Mouse (Mus musculus): Measurements from ENCODE around the gene Fbxo42. TPM values are rescaled to one million over a fixed set of nuclear protein-coding genes. Genes with fewer than 3 reads are reported as not detected.

The Fbxo42 gene
- polyA plus RNA-seq, 1 experiment from 2014 or later = 14.2 TPM

GRCm38 (mm10) chr4:141157485-141157884, 9.8 kb downstream of the Fbxo42 start:
- Histone ChIP-seq H3K4me3 (replicated peaks) (no peak overlapping the region), H3K36me3 (peaks cover 9% of the 10 kb centered on the region; the same call in 1 of the 2 replicates), H3K4me1 (replicated peaks) (peaks cover 92% of the 10 kb centered on the region), H3K4me2 (no peak overlapping the region), H3K27me3 (no peaks in the 10 kb centered on the region), H3K9ac (peak overlapping the region; percentile 47), H3K9me3 (replicated peaks) (no peaks in the 10 kb centered on the region), H3K27ac (peak overlapping the region; percentile 91)
- DNase-seq (no peak), ATAC-seq (ENCODE audit: low read depth) (no peak)
- 71% methylated on average over 4 of the region's 4 CpGs for WGBS (ENCODE audit: insufficient replicate concordance)

- Histone ChIP-seq H3K36me3 (0 out of 2 replicates have a peak, but pooled peaks cover 5% of the 10 kb centered on the region), H3K9ac (peak overlapping the region; percentile 58), H3K4me1 (replicated peaks) (peaks cover 97% of the 10 kb centered on the region), H3K4me2 (peak overlapping the region; percentile 55), H3K9me3 (replicated peaks) (no peaks in the 10 kb centered on the region), H3K4me3 (replicated peaks) (peak overlapping the region; percentile 23; the same call in 1 of the 2 replicates), H3K27me3 (no peaks in the 10 kb centered on the region), H3K27ac (peak overlapping the region; percentile 91)
- ATAC-seq (ENCODE audit: low read depth) (no peak), DNase-seq (no peak)
- whole genome bisulfite sequencing (ENCODE audit: insufficient replicate concordance) = 71% methylated on average over 2 of the region's 2 CpGs
Observed at GRCm38 (mm10) chr4:141158609-141159008, 10.9 kb downstream of the Fbxo42 start.

- no peak for ATAC-seq (ENCODE audit: low read depth)
- 0 out of 2 replicates have a peak, but pooled peaks cover 5% of the 10 kb centered on the region for H3K36me3 ChIP-seq
- WGBS (ENCODE audit: insufficient replicate concordance) = 24% methylated on average over 11 of the region's 11 CpGs
- peak overlapping the region; percentile 58 for H3K9ac ChIP-seq
- peak overlapping the region; percentile 55 for H3K4me2 ChIP-seq
- H3K4me3 ChIP-seq (replicated peaks) = peak overlapping the region; percentile 23; the same call in 1 of the 2 replicates
- no peak for DNase-seq
- H3K27me3 ChIP-seq = no peaks in the 10 kb centered on the region
- no peaks in the 10 kb centered on the region for H3K9me3 ChIP-seq (replicated peaks)
- H3K4me1 ChIP-seq (replicated peaks) = peaks cover 97% of the 10 kb centered on the region
- peak overlapping the region; percentile 91 for H3K27ac ChIP-seq
Observed at GRCm38 (mm10) chr4:141159093-141159492, 11.4 kb downstream of the Fbxo42 start.

- Histone ChIP-seq H3K27ac (peak overlapping the region; percentile 91), H3K4me2 (peak overlapping the region; percentile 55), H3K4me1 (replicated peaks) (peaks cover 96% of the 10 kb centered on the region), H3K9me3 (replicated peaks) (no peaks in the 10 kb centered on the region), H3K27me3 (no peaks in the 10 kb centered on the region), H3K9ac (peak overlapping the region; percentile 58; the same call in 1 of the 2 replicates), H3K36me3 (peaks cover 10% of the 10 kb centered on the region), H3K4me3 (replicated peaks) (no peak overlapping the region)
- no peak for DNase-seq
- ATAC-seq (ENCODE audit: low read depth) = no peak
- 42% methylated on average over 5 of the region's 5 CpGs for WGBS (ENCODE audit: insufficient replicate concordance)
Observed at GRCm38 (mm10) chr4:141159666-141160065, 12.0 kb downstream of the Fbxo42 start.

- DNase-seq (no peak), ATAC-seq (ENCODE audit: low read depth) (no peak)
- Histone ChIP-seq H3K4me2 (0 out of 2 replicates have a peak overlapping the region, but pooled peaks have one; percentile 60), H3K36me3 (peaks cover 13% of the 10 kb centered on the region), H3K27ac (peak overlapping the region; percentile 91), H3K9me3 (replicated peaks) (no peaks in the 10 kb centered on the region), H3K4me3 (replicated peaks) (no peak overlapping the region), H3K27me3 (no peaks in the 10 kb centered on the region), H3K4me1 (replicated peaks) (peaks cover 94% of the 10 kb centered on the region), H3K9ac (peak overlapping the region; percentile 61)
- WGBS (ENCODE audit: insufficient replicate concordance) = 78% methylated on average over 4 of the region's 4 CpGs
Observed at GRCm38 (mm10) chr4:141160193-141160592, 12.5 kb downstream of the Fbxo42 start.

- peak; percentile 91 for ATAC-seq (ENCODE audit: low read depth)
- peak overlapping the region; percentile 91 for H3K27ac ChIP-seq
- H3K4me1 ChIP-seq (replicated peaks) = peaks cover 90% of the 10 kb centered on the region
- peak overlapping the region; percentile 60 for H3K4me2 ChIP-seq
- H3K9ac ChIP-seq = peak overlapping the region; percentile 61
- peak; percentile 53 for DNase-seq
- H3K27me3 ChIP-seq = no peaks in the 10 kb centered on the region
- H3K9me3 ChIP-seq (replicated peaks) = no peaks in the 10 kb centered on the region
- 26% methylated on average over 6 of the region's 6 CpGs for WGBS (ENCODE audit: insufficient replicate concordance)
- peak overlapping the region; percentile 18 for H3K4me3 ChIP-seq (replicated peaks)
- H3K36me3 ChIP-seq = peaks cover 12% of the 10 kb centered on the region
Observed at GRCm38 (mm10) chr4:141161699-141162208, 14.0 kb downstream of the Fbxo42 start.

GRCm38 (mm10) chr4:141163729-141164128, 16.0 kb downstream of the Fbxo42 start:
- Histone ChIP-seq H3K36me3 (peaks cover 22% of the 10 kb centered on the region), H3K9me3 (replicated peaks) (no peaks in the 10 kb centered on the region), H3K9ac (no peak overlapping the region), H3K4me2 (no peak overlapping the region), H3K27ac (0 out of 2 replicates have a peak overlapping the region, but pooled peaks have one; percentile 91), H3K4me1 (replicated peaks) (peaks cover 70% of the 10 kb centered on the region), H3K4me3 (replicated peaks) (no peak overlapping the region), H3K27me3 (no peaks in the 10 kb centered on the region)
- 87% methylated on average over 5 of the region's 5 CpGs for WGBS (ENCODE audit: insufficient replicate concordance)
- DNase-seq (no peak), ATAC-seq (ENCODE audit: low read depth) (no peak)

- Histone ChIP-seq H3K27ac (peak overlapping the region; percentile 37), H3K9me3 (replicated peaks) (no peaks in the 10 kb centered on the region), H3K27me3 (no peaks in the 10 kb centered on the region), H3K9ac (no peak overlapping the region), H3K36me3 (peaks cover 43% of the 10 kb centered on the region), H3K4me3 (replicated peaks) (no peak overlapping the region), H3K4me2 (no peak overlapping the region), H3K4me1 (replicated peaks) (peaks cover 49% of the 10 kb centered on the region)
- DNase-seq (no peak), ATAC-seq (ENCODE audit: low read depth) (no peak)
- 74% methylated on average over 8 of the region's 8 CpGs for WGBS (ENCODE audit: insufficient replicate concordance)
Observed at GRCm38 (mm10) chr4:141165744-141166292, 18.1 kb downstream of the Fbxo42 start.

GRCm38 (mm10) chr4:141167156-141167555, 19.4 kb downstream of the Fbxo42 start:
- Histone ChIP-seq H3K4me2 (no peak overlapping the region), H3K9ac (no peak overlapping the region), H3K36me3 (peaks cover 56% of the 10 kb centered on the region), H3K27ac (no peak overlapping the region), H3K4me1 (replicated peaks) (peaks cover 36% of the 10 kb centered on the region), H3K27me3 (no peaks in the 10 kb centered on the region), H3K4me3 (replicated peaks) (no peak overlapping the region), H3K9me3 (replicated peaks) (no peaks in the 10 kb centered on the region)
- DNase-seq (no peak), ATAC-seq (ENCODE audit: low read depth) (no peak)
- WGBS (ENCODE audit: insufficient replicate concordance) = 87% methylated on average over 3 of the region's 3 CpGs

- Histone ChIP-seq H3K9me3 (replicated peaks) (no peaks in the 10 kb centered on the region), H3K36me3 (peaks cover 86% of the 10 kb centered on the region), H3K4me1 (replicated peaks) (peaks cover 7% of the 10 kb centered on the region), H3K27me3 (no peaks in the 10 kb centered on the region), H3K9ac (no peak overlapping the region), H3K27ac (no peak overlapping the region), H3K4me3 (replicated peaks) (no peak overlapping the region), H3K4me2 (no peak overlapping the region)
- 92% methylated on average over 8 of the region's 8 CpGs for WGBS (ENCODE audit: insufficient replicate concordance)
- ATAC-seq (ENCODE audit: low read depth) = no peak
- no peak for DNase-seq
Observed at GRCm38 (mm10) chr4:141172121-141172520, 24.4 kb downstream of the Fbxo42 start.

GRCm38 (mm10) chr4:141175783-141176182, 28.1 kb downstream of the Fbxo42 start:
- no peak for ATAC-seq (ENCODE audit: low read depth)

More at GRCm38 (mm10) chr4:141175783-141176182, 28.1 kb downstream of the Fbxo42 start:
- Histone ChIP-seq H3K9me3 (replicated peaks) (no peaks in the 10 kb centered on the region), H3K27me3 (no peaks in the 10 kb centered on the region), H3K4me3 (replicated peaks) (no peak overlapping the region), H3K4me1 (replicated peaks) (peaks cover 7% of the 10 kb centered on the region), H3K36me3 (peaks cover 81% of the 10 kb centered on the region), H3K4me2 (no peak overlapping the region), H3K27ac (no peak overlapping the region), H3K9ac (no peak overlapping the region)
- 80% methylated on average over 5 of the region's 5 CpGs for WGBS (ENCODE audit: insufficient replicate concordance)
- no peak for DNase-seq
